Mouse (Mus musculus): ENCODE measurements around the gene Lypd5. TPM values are rescaled to one million over a fixed set of nuclear protein-coding genes. Genes with fewer than 3 reads are reported as not detected.

The Lypd5 gene
- polyA plus RNA-seq, 1 experiment from 2014 or later = 11.6 TPM

DNA sequence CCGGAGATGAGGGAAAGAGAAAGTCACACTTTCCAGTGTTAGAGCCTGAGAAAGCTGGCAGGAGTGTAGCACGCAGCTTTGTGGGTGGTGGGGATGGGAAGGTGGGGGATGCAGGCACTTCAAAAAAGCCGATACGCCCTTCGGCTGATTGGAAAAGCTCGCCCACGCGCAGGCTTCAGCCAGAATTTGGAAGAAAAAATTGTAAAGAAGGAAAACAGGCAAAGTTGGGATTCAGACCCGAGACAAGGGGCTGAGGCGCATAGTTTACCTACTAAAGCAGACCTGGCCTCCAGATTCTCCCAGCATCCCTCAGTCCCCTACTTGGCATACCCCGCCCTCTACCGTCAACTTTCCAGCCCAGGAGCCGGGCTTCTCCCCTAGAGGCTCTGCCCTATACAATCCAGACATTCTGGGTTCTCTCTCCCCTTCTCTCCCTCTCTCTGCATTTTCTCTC lies 23.3 kb upstream of the Lypd5 start:
- Histone ChIP-seq H3K4me3 (replicated peaks; ENCODE audit: low read length) (peak overlapping the region; percentile 37), H3K9ac (ENCODE audit: low read length) (peak overlapping the region; percentile 51), H3K9me3 (replicated peaks; ENCODE audit: control insufficient read depth, low read length) (peaks cover 10% of the 10 kb centered on the region; the same call in 1 of the 2 replicates), H3K4me2 (ENCODE audit: low read depth, low read length) (peak overlapping the region; percentile 56), H3K27ac (ENCODE audit: low read length) (no peak overlapping the region), H3K36me3 (ENCODE audit: control insufficient read depth, insufficient read depth, low read length) (no peaks in the 10 kb centered on the region), H3K4me1 (ENCODE audit: control insufficient read depth, insufficient read depth, low read length) (peaks cover 2% of the 10 kb centered on the region; the same call in 1 of the 2 replicates), H3K27me3 (ENCODE audit: control insufficient read depth, insufficient read depth, low read length) (no peaks in the 10 kb centered on the region)
- ATAC-seq (ENCODE audit: insufficient read depth, low FRiP score) = peak; percentile 51; the same call in 1 of the 2 replicates
- WGBS = 8% methylated on average over 13 of the region's 13 CpGs

DNA sequence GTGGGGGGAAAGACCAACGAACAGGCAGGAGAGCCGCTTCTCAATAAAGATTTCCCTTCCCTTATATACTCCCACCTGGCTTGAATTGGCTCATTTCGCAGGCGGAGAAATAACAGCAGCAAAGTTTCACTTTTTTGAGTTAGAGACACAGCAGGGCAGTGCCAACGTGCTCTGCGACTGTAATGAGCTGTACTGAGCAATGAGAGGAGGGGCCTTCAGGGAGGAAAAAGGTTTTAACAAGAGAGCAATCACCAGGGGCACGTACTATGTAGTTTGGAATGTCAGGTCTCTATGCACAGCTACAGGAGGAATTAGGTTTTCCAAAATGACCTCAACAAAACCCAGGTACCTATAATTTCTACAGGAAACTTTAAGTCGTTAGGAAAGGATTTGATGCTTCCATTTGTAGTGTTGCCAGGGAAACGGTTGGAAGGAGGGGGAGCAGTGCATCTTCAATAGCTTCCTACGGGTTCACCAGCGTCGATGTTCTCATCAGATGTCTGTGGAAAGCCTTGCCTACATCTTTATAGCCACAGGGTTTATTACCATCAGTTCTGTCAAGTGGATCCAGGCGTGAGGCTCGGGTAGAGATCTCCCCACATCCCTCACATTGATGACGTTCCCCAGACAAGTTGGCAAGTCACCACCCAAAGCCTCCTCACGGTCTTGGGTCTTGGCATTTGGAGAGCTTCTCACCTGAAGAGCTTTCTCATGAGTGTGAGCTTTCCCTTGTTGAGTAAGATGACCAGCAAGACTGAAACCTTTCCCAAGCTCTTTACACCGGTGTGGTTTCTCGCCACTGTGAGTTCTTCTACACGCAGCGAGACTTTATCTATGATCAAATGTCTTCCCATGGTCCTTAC lies 22.5 kb upstream of the Lypd5 start:
- Histone ChIP-seq H3K4me3 (replicated peaks; ENCODE audit: low read length) (peak overlapping the region; percentile 37), H3K27ac (ENCODE audit: low read length) (no peak overlapping the region), H3K27me3 (ENCODE audit: control insufficient read depth, insufficient read depth, low read length) (no peaks in the 10 kb centered on the region), H3K4me2 (ENCODE audit: low read depth, low read length) (peak overlapping the region; percentile 56), H3K9me3 (replicated peaks; ENCODE audit: control insufficient read depth, low read length) (peaks cover 10% of the 10 kb centered on the region; the same call in 1 of the 2 replicates), H3K4me1 (ENCODE audit: control insufficient read depth, insufficient read depth, low read length) (peaks cover 2% of the 10 kb centered on the region; the same call in 1 of the 2 replicates), H3K9ac (ENCODE audit: low read length) (peak overlapping the region; percentile 51), H3K36me3 (ENCODE audit: control insufficient read depth, insufficient read depth, low read length) (no peaks in the 10 kb centered on the region)
- ATAC-seq (ENCODE audit: insufficient read depth, low FRiP score) = no peak
- 55% methylated on average over 20 of the region's 20 CpGs for WGBS

DNA sequence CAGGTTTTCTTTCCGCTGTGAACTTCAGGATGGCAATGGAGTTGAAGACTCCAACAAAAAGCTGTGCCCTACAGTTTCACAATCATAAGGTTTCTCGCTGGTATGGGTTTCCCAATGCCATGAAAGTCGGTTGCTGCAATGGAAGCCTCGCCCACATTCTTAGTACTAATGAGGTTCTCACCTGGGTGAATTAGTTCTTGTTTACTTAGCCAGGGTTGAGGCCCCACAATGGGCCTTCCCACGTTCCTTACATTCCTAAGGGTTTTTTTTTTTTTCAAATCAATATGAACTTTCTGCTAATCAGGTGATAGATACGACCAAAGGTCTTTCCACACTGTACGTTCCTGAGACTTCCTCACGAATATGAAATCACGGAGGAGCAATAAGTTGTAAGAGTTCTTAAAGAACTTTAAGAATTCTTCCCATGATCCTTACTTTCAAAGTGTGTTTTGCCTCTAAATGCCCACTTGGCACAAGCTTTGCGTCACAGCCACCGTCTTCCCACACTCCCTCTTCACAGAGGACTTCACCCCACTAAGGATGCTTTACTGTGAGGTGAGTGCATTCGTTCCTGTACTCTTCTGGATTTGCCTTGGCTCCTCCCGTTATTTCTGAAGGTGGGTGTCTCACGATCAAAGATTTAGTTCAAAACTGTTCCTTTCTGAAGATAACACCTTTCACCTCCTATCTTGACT lies 21.6 kb upstream of the Lypd5 start:
- Histone ChIP-seq H3K27me3 (ENCODE audit: control insufficient read depth, insufficient read depth, low read length) (no peaks in the 10 kb centered on the region), H3K27ac (ENCODE audit: low read length) (no peak overlapping the region), H3K4me2 (ENCODE audit: low read depth, low read length) (no peak overlapping the region), H3K9me3 (replicated peaks; ENCODE audit: control insufficient read depth, low read length) (peaks cover 10% of the 10 kb centered on the region; the same call in 1 of the 2 replicates), H3K4me3 (replicated peaks; ENCODE audit: low read length) (no peak overlapping the region), H3K9ac (ENCODE audit: low read length) (no peak overlapping the region), H3K36me3 (ENCODE audit: control insufficient read depth, insufficient read depth, low read length) (no peaks in the 10 kb centered on the region), H3K4me1 (ENCODE audit: control insufficient read depth, insufficient read depth, low read length) (peaks cover 2% of the 10 kb centered on the region; the same call in 1 of the 2 replicates)
- 66% methylated on average over 14 of the region's 14 CpGs for WGBS
- ATAC-seq (ENCODE audit: insufficient read depth, low FRiP score) = peak; percentile 63; the same call in 1 of the 2 replicates

DNA sequence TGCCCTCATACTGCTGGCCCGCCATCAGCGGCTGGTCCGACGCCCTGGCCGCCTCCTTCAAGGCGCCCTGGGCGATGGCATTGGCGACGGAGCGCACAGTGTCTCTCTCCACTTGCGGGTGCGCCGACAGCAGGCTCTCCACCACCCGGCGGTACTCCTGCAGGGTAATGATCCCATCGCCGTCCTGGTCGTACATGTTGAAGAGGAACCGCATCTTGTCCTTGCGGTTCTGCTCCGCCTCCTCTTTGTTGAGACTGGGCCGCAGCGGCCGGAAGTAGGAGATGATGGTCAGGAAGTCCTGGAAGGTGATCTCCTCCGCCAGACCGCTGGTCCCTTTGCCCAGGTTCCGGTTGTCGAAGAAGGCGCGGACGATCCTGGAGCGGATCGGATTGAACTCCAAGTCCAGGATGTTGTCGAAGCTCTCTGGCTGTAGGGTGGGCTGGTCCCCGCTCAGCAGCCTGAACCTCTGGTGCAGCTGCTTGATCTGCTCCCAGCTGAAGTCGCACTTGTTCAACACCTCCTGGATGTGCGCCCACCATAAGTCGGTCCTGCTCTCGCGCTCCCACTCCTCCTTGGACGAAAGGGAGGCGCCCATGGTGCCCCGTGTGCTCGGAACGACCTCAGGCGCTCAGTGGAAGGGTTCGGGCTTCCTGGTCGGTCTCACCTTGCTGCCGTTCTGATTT lies 15.6 kb upstream of the Lypd5 start, which contains the start of gene Tescl:
Gene Tescl, minus strand, starts transcription at position 633 of the 683 bp plus-strand sequence.
- 0 out of 2 replicates have a peak within 1 kb of the TSS, but pooled peaks have one; percentile 11 for H3K4me3 ChIP-seq (replicated peaks; ENCODE audit: low read length)
- no peak within 1 kb of the TSS for H3K27ac ChIP-seq (ENCODE audit: low read length)
- no peaks in the 10 kb centered on the region for H3K36me3 ChIP-seq (ENCODE audit: control insufficient read depth, insufficient read depth, low read length)
- H3K4me2 ChIP-seq (ENCODE audit: low read depth, low read length) = peak within 1 kb of the TSS; percentile 35
- H3K9me3 ChIP-seq (replicated peaks; ENCODE audit: control insufficient read depth, low read length) = no peaks in the 10 kb centered on the region
- 37% methylated on average over 49 of the region's 49 CpGs for WGBS
- peaks cover 3% of the 10 kb centered on the region; the same call in 1 of the 2 replicates for H3K27me3 ChIP-seq (ENCODE audit: control insufficient read depth, insufficient read depth, low read length)
- ATAC-seq (ENCODE audit: insufficient read depth, low FRiP score) = no peak
- no peaks in the 10 kb centered on the region for H3K4me1 ChIP-seq (ENCODE audit: control insufficient read depth, insufficient read depth, low read length)
- 0 out of 2 replicates have a peak within 1 kb of the TSS, but pooled peaks have one; percentile 45 for H3K9ac ChIP-seq (ENCODE audit: low read length)

DNA sequence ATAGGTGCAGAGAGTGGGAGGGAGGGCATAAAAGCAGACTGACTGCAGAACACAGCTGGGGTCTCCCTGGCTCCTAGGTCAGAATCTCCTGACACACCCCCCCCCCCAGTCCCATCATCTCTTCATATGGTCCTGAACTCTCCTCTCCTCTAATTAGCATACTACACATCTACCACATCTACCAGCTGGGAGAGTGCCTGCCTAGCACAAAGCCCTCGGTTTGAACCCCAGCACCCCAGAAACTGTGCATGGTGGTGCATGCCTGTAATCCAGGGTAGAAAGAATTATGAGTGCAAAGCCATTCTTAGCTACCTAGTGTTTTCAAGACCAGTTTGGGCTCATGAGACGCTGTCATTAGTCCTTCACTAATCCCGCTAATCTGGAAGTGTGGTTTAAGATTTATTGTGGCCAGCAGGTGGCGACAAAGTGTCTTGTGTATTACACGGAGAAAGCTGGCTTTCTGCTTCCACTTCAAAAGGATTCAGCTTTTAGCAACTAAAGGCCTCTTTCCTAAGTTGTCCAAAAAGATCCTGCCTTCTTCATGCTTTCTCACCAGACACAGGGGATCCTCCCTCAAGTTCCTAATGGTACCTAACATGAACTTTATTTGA lies 13.2 kb upstream of the Lypd5 start:
- Histone ChIP-seq H3K9ac (ENCODE audit: low read length) (no peak overlapping the region), H3K36me3 (ENCODE audit: control insufficient read depth, insufficient read depth, low read length) (no peaks in the 10 kb centered on the region), H3K4me3 (replicated peaks; ENCODE audit: low read length) (no peak overlapping the region), H3K27me3 (ENCODE audit: control insufficient read depth, insufficient read depth, low read length) (peaks cover 3% of the 10 kb centered on the region; the same call in 1 of the 2 replicates), H3K4me2 (ENCODE audit: low read depth, low read length) (no peak overlapping the region), H3K9me3 (replicated peaks; ENCODE audit: control insufficient read depth, low read length) (no peaks in the 10 kb centered on the region), H3K4me1 (ENCODE audit: control insufficient read depth, insufficient read depth, low read length) (no peaks in the 10 kb centered on the region), H3K27ac (ENCODE audit: low read length) (no peak overlapping the region)
- no peak for ATAC-seq (ENCODE audit: insufficient read depth, low FRiP score)
- WGBS = 11% methylated on average over 5 of the region's 5 CpGs

DNA sequence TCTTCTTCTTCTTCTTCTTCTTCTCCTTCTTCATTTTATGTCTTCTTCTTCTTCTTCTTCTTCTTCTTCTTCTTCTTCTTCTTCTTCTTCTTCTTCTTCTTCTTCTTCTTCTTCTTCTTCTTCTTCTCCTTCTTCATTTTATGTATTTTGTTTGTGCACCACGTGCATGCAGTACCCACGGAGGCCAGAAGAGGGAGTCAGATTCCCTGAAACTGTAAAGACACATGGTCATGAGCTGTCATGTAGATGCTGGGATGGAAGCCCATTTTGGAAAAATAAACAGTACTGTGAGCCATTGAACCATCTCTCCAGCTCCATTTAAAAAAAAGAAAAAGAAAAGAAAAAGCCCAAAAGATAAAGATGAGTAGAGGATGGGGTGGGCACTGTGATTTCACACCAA lies 10.8 kb upstream of the Lypd5 start:
- H3K4me3 ChIP-seq (replicated peaks; ENCODE audit: low read length) = no peak overlapping the region
- H3K9ac ChIP-seq (ENCODE audit: low read length) = no peak overlapping the region
- ATAC-seq (ENCODE audit: insufficient read depth, low FRiP score) = no peak
- H3K27ac ChIP-seq (ENCODE audit: low read length) = no peak overlapping the region
- peaks cover 3% of the 10 kb centered on the region; the same call in 1 of the 2 replicates for H3K27me3 ChIP-seq (ENCODE audit: control insufficient read depth, insufficient read depth, low read length)
- H3K4me1 ChIP-seq (ENCODE audit: control insufficient read depth, insufficient read depth, low read length) = no peaks in the 10 kb centered on the region
- no peak overlapping the region for H3K4me2 ChIP-seq (ENCODE audit: low read depth, low read length)
- H3K36me3 ChIP-seq (ENCODE audit: control insufficient read depth, insufficient read depth, low read length) = no peaks in the 10 kb centered on the region
- WGBS = 42% methylated on average over 2 of the region's 2 CpGs
- H3K9me3 ChIP-seq (replicated peaks; ENCODE audit: control insufficient read depth, low read length) = no peaks in the 10 kb centered on the region

DNA sequence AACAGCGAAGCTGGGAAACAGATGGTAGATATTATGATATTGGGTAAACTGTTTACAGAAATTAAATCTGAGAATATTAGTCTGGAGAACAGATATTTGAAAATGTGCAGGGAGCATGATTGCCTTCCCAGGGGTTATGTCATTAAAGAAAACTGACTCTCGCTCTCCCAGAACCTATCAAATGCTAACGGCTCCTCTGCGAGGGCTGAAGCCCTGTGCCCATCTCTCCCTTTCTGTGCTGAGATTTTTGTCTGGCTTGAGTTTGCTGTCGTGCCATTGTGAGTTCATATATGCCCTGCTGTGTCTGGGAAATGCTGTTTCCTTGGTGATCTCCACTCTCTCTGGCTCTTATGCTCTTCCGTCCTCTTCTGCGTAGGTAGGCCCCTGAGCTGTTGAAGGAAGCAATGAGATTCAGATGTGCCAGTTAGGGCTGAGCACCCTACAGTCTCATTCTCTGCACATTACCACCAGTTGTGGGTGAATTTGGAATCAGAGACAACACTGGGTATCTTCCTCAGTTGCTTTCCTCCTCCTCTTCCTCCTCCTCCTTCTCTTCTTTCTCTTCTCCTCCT lies 5.2 kb upstream of the Lypd5 start:
- Histone ChIP-seq H3K36me3 (ENCODE audit: control insufficient read depth, insufficient read depth, low read length) (no peaks in the 10 kb centered on the region), H3K27me3 (ENCODE audit: control insufficient read depth, insufficient read depth, low read length) (no peaks in the 10 kb centered on the region), H3K27ac (ENCODE audit: low read length) (no peak overlapping the region), H3K9ac (ENCODE audit: low read length) (0 out of 2 replicates have a peak overlapping the region, but pooled peaks have one; percentile 19), H3K4me2 (ENCODE audit: low read depth, low read length) (no peak overlapping the region), H3K4me3 (replicated peaks; ENCODE audit: low read length) (no peak overlapping the region), H3K4me1 (ENCODE audit: control insufficient read depth, insufficient read depth, low read length) (no peaks in the 10 kb centered on the region), H3K9me3 (replicated peaks; ENCODE audit: control insufficient read depth, low read length) (no peaks in the 10 kb centered on the region)
- ATAC-seq (ENCODE audit: insufficient read depth, low FRiP score) = no peak
- WGBS = 54% methylated on average over 7 of the region's 7 CpGs

DNA sequence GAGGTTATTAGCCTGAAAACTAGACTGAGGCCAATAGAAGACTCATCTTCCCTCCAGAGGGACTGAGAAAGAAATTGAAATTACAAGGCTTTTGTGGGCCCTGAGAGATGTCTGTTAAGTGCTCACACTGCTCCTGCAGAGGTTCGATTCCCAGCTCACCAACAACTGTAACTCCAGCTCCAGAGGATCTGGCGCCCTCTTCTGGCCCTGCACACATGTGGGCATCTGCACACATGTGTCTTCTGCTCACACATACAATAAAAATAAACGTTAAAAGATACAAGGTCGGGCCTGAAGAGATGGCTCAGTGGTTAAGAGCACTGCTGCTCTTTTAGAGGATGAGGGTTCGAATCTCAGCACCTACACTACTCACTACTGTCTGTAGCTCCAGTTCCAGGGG lies 2.6 kb upstream of the Lypd5 start:
- no peak for ATAC-seq (ENCODE audit: insufficient read depth, low FRiP score)
- Histone ChIP-seq H3K9me3 (replicated peaks; ENCODE audit: control insufficient read depth, low read length) (no peaks in the 10 kb centered on the region), H3K4me2 (ENCODE audit: low read depth, low read length) (no peak overlapping the region), H3K36me3 (ENCODE audit: control insufficient read depth, insufficient read depth, low read length) (no peaks in the 10 kb centered on the region), H3K27me3 (ENCODE audit: control insufficient read depth, insufficient read depth, low read length) (no peaks in the 10 kb centered on the region), H3K9ac (ENCODE audit: low read length) (no peak overlapping the region), H3K27ac (ENCODE audit: low read length) (no peak overlapping the region), H3K4me3 (replicated peaks; ENCODE audit: low read length) (no peak overlapping the region), H3K4me1 (ENCODE audit: control insufficient read depth, insufficient read depth, low read length) (no peaks in the 10 kb centered on the region)
- 62% methylated on average over 5 of the region's 5 CpGs for WGBS
